Mouse (Mus musculus) MEL (cell line): ENCODE measurements around the gene Usp40.

Source experiments
- CTCF ChIP-seq, 3 experiments: IDR thresholded peaks in 2 of 3; conservative IDR thresholded peaks in 1 of 3; 2 replicates each; pipeline ENCODE4 v1.5.1; 2011 to 2012; ENCODE audit warnings: low read length in 3 of 3, low read depth in 2 of 3, mild to moderate bottlenecking in 2 of 3, improper control_type of control experiment in 1 of 3, inconsistent platforms in 1 of 3, mixed read lengths in 1 of 3, moderate library complexity in 1 of 3; ENCODE audit not compliant: control insufficient read depth in 1 of 3, insufficient read depth in 1 of 3, poor library complexity in 1 of 3, severe bottlenecking in 1 of 3
- EP300 ChIP-seq, 2 experiments: IDR thresholded peaks; 2 replicates each; pipeline ENCODE4 v1.6.1; 2011; ENCODE audit warnings: improper control_type of control experiment in 2 of 2, low read length in 2 of 2, low read depth in 1 of 2, mild to moderate bottlenecking in 1 of 2
- ZC3H11A ChIP-seq: IDR thresholded peaks from 2 replicates; pipeline ENCODE4 v1.6.1; 2012; ENCODE audit warnings: low read depth, mild to moderate bottlenecking, inconsistent platforms, low read length, improper control_type of control experiment
- ZKSCAN1 ChIP-seq: IDR thresholded peaks from 2 replicates; pipeline ENCODE4 v1.6.1; 2012; ENCODE audit warnings: low read depth, mild to moderate bottlenecking, inconsistent platforms, low read length, improper control_type of control experiment, moderate library complexity

DNA sequence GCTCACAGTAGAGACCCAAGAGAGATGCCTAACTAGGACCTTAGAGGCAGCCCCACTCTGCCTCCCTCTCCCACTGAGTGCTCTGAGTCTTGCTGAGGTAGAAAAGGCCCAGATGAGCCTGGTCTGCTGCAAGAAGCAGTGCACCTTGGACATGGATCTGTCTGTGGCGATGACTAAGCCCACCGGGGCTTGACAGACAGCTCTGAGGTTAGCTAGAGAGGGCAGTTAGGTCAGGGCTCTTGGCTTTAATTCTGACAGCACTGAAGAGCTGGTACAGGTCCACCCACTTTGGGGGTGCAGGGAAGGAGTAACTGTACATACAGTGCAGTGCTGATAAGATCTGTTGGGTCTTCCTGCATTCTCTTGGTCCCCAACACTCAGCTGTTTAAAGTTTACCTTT lies 72.8 kb downstream of the Usp40 start:
- TF ChIP-seq EP300 (IDR thresholded peaks at IDR 0.05; ENCODE audit: low read depth in 1 of 2, low read length in 2 of 2), result no peak
- no peak for TF ChIP-seq ZC3H11A
- TF ChIP-seq CTCF (IDR thresholded peaks at IDR 0.05 in 2 of 3, conservative IDR thresholded peaks at IDR 0.05 in 1 of 3; ENCODE audit: control insufficient read depth in 1 of 3, insufficient read depth in 1 of 3, low read depth in 2 of 3, low read length in 3 of 3, poor library complexity in 1 of 3, severe bottlenecking in 1 of 3), result no peak
- TF ChIP-seq ZKSCAN1, result no peak
